Mouse (Mus musculus) hindbrain, embryonic 11.5 days (tissue): Measurements from ENCODE around the gene Atp5h. TPM values are rescaled to one million over a fixed set of nuclear protein-coding genes. Genes with fewer than 3 reads are reported as not detected.

Source experiments
- ATAC-seq: fragments of 200-750 bp; cut with Nextera tagmentation; 2 replicates; pipeline ENCODE4 v1.8.0; 2017; ENCODE audit warnings: mild to moderate bottlenecking, moderate TSS enrichment, moderate library complexity; ENCODE audit not compliant: low FRiP score
- DNase-seq: peaks from one replicate; pipeline ENCODE4 v3.0.0-alpha.2; 2015; ENCODE audit warnings: low spot score
- H3K27ac ChIP-seq: fragments of 300-500 bp; sonication (generic); 2 replicates; pipeline ENCODE4 v1.5.1; 2014; ENCODE audit warnings: mild to moderate bottlenecking, low read depth, low read length
- H3K27me3 ChIP-seq: fragments of 300-500 bp; sonication (generic); 2 replicates; pipeline ENCODE4 v1.6.1; 2014; ENCODE audit warnings: mild to moderate bottlenecking, low read length, moderate library complexity, mixed read lengths; ENCODE audit not compliant: control insufficient read depth, insufficient read depth
- H3K36me3 ChIP-seq: fragments of 300-500 bp; sonication (generic); 2 replicates; pipeline ENCODE4 v1.6.1; 2014; ENCODE audit warnings: mild to moderate bottlenecking, low read length, moderate library complexity, mixed read lengths; ENCODE audit not compliant: control insufficient read depth, insufficient read depth
- H3K4me1 ChIP-seq: fragments of 300-500 bp; sonication (generic); replicated peaks from 2 replicates; pipeline ENCODE4 v1.6.1; 2014; ENCODE audit warnings: low read length, mixed read lengths; ENCODE audit not compliant: control insufficient read depth, insufficient read depth
- H3K4me2 ChIP-seq: fragments of 300-500 bp; sonication (generic); replicated peaks from 2 replicates; pipeline ENCODE4 v1.6.1; 2014; ENCODE audit warnings: mild to moderate bottlenecking, low read depth, low read length
- H3K4me3 ChIP-seq: fragments of 300-500 bp; sonication (generic); 2 replicates; pipeline ENCODE4 v1.5.1; 2014; ENCODE audit warnings: low read depth, low read length
- H3K9ac ChIP-seq: fragments of 300-500 bp; sonication (generic); 2 replicates; pipeline ENCODE4 v1.6.1; 2014; ENCODE audit warnings: low read depth, low read length
- H3K9me3 ChIP-seq: fragments of 300-500 bp; sonication (generic); 2 replicates; pipeline ENCODE4 v1.6.1; 2016; ENCODE audit warnings: low read length; ENCODE audit not compliant: control insufficient read depth
- WGBS: fragments of 180-500 bp; shearing (Covaris S2); extraction: QIAGEN DNeasy Blood & Tissue Kit; methylation state at CpG from one replicate; pipeline ENCODE4 v1.1.7; 2014; 5-methylcytosine and 5-hydroxymethylcytosine counted together
- polyA plus RNA-seq: library from polyadenylated mRNA; unstranded; fragments of >200 nt; fragmentation: Nextera tagmentation; extraction: Ambion mirVana; gene quantifications from 2 replicates; pipeline ENCODE4 v1.2.1, GENCODE M21; 2014

Atp5h gene
- polyA plus RNA-seq, 1 experiment from 2014 or later, result 899 TPM

- Histone ChIP-seq H3K4me1 (peaks cover 9% of the 10 kb centered on the region), H3K4me2 (peak overlapping the region; percentile 95), H3K27ac (peak overlapping the region; percentile 77), H3K9ac (peak overlapping the region; percentile 96), H3K27me3 (no peaks in the 10 kb centered on the region), H3K4me3 (peak overlapping the region; percentile 94), H3K36me3 (no peaks in the 10 kb centered on the region), H3K9me3 (no peaks in the 10 kb centered on the region)
- ATAC-seq (peak; percentile 85), DNase-seq (peak; percentile 65)
- WGBS, result 4% methylated on average over 32 of the region's 45 CpGs
These were observed 801 bp upstream of the Atp5h start for GRCm38 (mm10) chr11:115420336-115421190.

GRCm38 (mm10) chr11:115409556-115409955 lies 10.2 kb downstream of the Atp5h start:
- Histone ChIP-seq H3K4me3 (no peak overlapping the region), H3K27me3 (no peaks in the 10 kb centered on the region), H3K4me1 (peaks cover 10% of the 10 kb centered on the region; the same call in 1 of the 2 replicates), H3K27ac (peak overlapping the region; percentile 75), H3K4me2 (no peak overlapping the region), H3K9me3 (no peaks in the 10 kb centered on the region), H3K36me3 (0 out of 2 replicates have a peak, but pooled peaks cover 3% of the 10 kb centered on the region), H3K9ac (no peak overlapping the region)
- DNase-seq (peak; percentile 53), ATAC-seq (no peak)
- WGBS, result 39% methylated on average over 7 of the region's 7 CpGs

GRCm38 (mm10) chr11:115408266-115408920 lies 11.4 kb downstream of the Atp5h start:
- H3K4me3 ChIP-seq, result no peak overlapping the region
- H3K9me3 ChIP-seq, result no peaks in the 10 kb centered on the region
- ATAC-seq, result no peak
- no peaks in the 10 kb centered on the region for H3K27me3 ChIP-seq
- 87% methylated on average over 6 of the region's 6 CpGs for WGBS
- H3K4me2 ChIP-seq, result no peak overlapping the region
- no peak overlapping the region for H3K9ac ChIP-seq
- peaks cover 10% of the 10 kb centered on the region; the same call in 1 of the 2 replicates for H3K4me1 ChIP-seq
- peak overlapping the region; percentile 75 for H3K27ac ChIP-seq
- 0 out of 2 replicates have a peak, but pooled peaks cover 3% of the 10 kb centered on the region for H3K36me3 ChIP-seq
- DNase-seq, result no peak

- DNase-seq (no peak), ATAC-seq (no peak)
- Histone ChIP-seq H3K9ac (no peak overlapping the region), H3K27ac (no peak overlapping the region), H3K36me3 (0 out of 2 replicates have a peak, but pooled peaks cover 3% of the 10 kb centered on the region), H3K4me3 (no peak overlapping the region), H3K4me2 (no peak overlapping the region), H3K27me3 (no peaks in the 10 kb centered on the region), H3K9me3 (no peaks in the 10 kb centered on the region), H3K4me1 (peaks cover 10% of the 10 kb centered on the region; the same call in 1 of the 2 replicates)
- WGBS, result 92% methylated on average over 17 of the region's 17 CpGs
These were observed 12.8 kb downstream of the Atp5h start for GRCm38 (mm10) chr11:115406858-115407401.

- H3K9me3 ChIP-seq, result no peaks in the 10 kb centered on the region
- H3K27me3 ChIP-seq, result no peaks in the 10 kb centered on the region
- H3K4me1 ChIP-seq, result peaks cover 6% of the 10 kb centered on the region; the same call in 1 of the 2 replicates
- no peak overlapping the region for H3K4me3 ChIP-seq
- no peak overlapping the region for H3K9ac ChIP-seq
- 90% methylated on average over 6 of the region's 6 CpGs for WGBS
- no peak overlapping the region for H3K27ac ChIP-seq
- ATAC-seq, result no peak
- 0 out of 2 replicates have a peak, but pooled peaks cover 3% of the 10 kb centered on the region for H3K36me3 ChIP-seq
- DNase-seq, result no peak
- H3K4me2 ChIP-seq, result no peak overlapping the region
These were observed 14.0 kb downstream of the Atp5h start for GRCm38 (mm10) chr11:115405723-115406122.

- H3K27ac ChIP-seq, result peak within 1 kb of the TSS; percentile 84
- peak within 1 kb of the TSS; percentile 57 for H3K4me2 ChIP-seq
- no peaks in the 10 kb centered on the region for H3K4me1 ChIP-seq
- peak within 1 kb of the TSS; percentile 93 for H3K9ac ChIP-seq
- WGBS, result 4% methylated on average over 50 of the region's 50 CpGs
- ATAC-seq, result peak; percentile 91
- H3K4me3 ChIP-seq, result peak within 1 kb of the TSS; percentile 91
- H3K27me3 ChIP-seq, result no peaks in the 10 kb centered on the region
- H3K9me3 ChIP-seq, result no peaks in the 10 kb centered on the region
- H3K36me3 ChIP-seq, result no peaks in the 10 kb centered on the region
- peak; percentile 90 for DNase-seq
These were observed 16.2 kb downstream of the Atp5h start, which contains the start of gene Mrpl58 for GRCm38 (mm10) chr11:115403338-115404124. TSS of gene Mrpl58 (plus strand) at chr11:115403752.

GRCm38 (mm10) chr11:115400630-115401391 lies 19.0 kb downstream of the Atp5h start:
- no peaks in the 10 kb centered on the region for H3K9me3 ChIP-seq
- no peaks in the 10 kb centered on the region for H3K4me1 ChIP-seq
- no peak overlapping the region for H3K4me3 ChIP-seq
- no peaks in the 10 kb centered on the region for H3K27me3 ChIP-seq
- ATAC-seq (no peak), DNase-seq (no peak)
- H3K36me3 ChIP-seq, result no peaks in the 10 kb centered on the region
- no peak overlapping the region for H3K4me2 ChIP-seq
- no peak overlapping the region for H3K9ac ChIP-seq
- 0 out of 2 replicates have a peak overlapping the region, but pooled peaks have one; percentile 3 for H3K27ac ChIP-seq
- WGBS, result 54% methylated on average over 11 of the region's 11 CpGs
